Mouse (Mus musculus): ENCODE results near the gene Agap2. TPM values are rescaled to one million over a fixed set of nuclear protein-coding genes. Genes with fewer than 3 reads are reported as not detected.

Gene Agap2
- polyA plus RNA-seq, 1 experiment from 2014 or later: 0.50 TPM

DNA sequence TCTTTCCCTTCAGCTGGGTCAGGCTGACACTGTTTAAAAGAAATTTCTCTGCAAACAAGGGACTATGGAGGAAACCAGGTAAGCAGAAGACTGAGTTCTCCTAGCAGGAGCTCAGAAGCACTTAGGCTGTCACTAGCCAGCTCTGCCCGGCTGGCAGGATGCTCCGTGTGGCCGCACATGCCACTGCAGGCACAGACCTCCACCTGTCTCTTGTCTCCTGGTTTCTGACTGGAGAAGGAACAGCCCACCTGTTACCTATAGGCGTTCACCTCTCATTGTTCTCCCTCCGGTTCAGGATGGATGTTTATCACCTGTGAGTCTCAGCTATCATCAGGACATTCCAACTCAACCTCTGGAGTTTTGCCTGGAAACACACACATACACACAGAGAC, 8.8 kb downstream of the Agap2 start:
- 0 out of 2 replicates have a peak overlapping the region, but pooled peaks have one; percentile 23 for H3K27ac ChIP-seq
- H3K9me3 ChIP-seq: no peaks in the 10 kb centered on the region
- no peak overlapping the region for H3K4me3 ChIP-seq
- H3K36me3 ChIP-seq: no peaks in the 10 kb centered on the region
- H3K27me3 ChIP-seq (ENCODE audit: insufficient read depth, poor library complexity, severe bottlenecking): peaks cover 81% of the 10 kb centered on the region
- DNase-seq (ENCODE audit: low spot score): no peak
- H3K4me1 ChIP-seq: peaks cover 43% of the 10 kb centered on the region
- WGBS: 50% methylated on average over 5 of the region's 5 CpGs

DNA sequence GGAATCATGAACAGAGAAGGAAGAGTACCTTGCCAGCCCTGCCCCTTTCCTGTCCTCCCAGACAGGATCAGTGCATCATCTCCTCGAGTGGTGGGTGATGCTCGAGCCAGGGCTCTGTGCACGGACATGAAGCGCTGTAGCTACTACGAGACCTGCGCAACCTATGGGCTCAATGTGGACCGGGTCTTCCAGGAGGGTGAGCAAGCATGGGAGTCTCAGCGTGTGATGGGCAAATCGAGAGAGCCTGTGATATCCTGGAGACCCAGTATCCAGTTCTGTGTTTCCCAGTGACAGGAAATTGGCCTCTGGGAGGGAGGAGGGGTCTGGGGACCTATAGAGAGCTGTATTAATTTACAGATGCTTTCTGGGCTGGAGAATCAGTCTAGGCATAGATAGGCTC, 10.0 kb downstream of the Agap2 start:
- Histone ChIP-seq H3K27ac (no peak overlapping the region), H3K4me1 (peaks cover 32% of the 10 kb centered on the region), H3K36me3 (no peaks in the 10 kb centered on the region), H3K27me3 (ENCODE audit: insufficient read depth, poor library complexity, severe bottlenecking) (peaks cover 81% of the 10 kb centered on the region), H3K9me3 (no peaks in the 10 kb centered on the region), H3K4me3 (no peak overlapping the region)
- DNase-seq (ENCODE audit: low spot score): no peak
- WGBS: 76% methylated on average over 9 of the region's 9 CpGs

DNA sequence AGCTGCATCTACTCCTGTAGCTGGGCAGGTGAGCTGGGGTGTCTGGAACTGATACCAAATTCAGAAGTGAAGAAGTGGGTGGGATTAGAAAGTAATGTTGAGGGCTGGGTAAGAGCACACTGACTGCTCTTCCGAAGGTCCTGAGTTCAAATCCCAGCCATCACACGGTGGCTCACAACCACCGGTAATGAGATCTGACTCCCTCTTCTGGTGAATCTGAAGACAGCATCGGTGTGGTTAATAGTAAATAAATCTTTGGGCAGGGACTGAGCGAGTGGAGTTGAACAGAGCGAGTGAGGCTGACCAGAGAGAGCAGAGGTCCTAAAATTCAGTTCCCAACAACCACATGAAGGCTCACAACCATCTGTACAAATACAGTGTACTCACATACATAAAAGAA, 10.5 kb downstream of the Agap2 start:
- Histone ChIP-seq H3K27me3 (ENCODE audit: insufficient read depth, poor library complexity, severe bottlenecking) (peaks cover 81% of the 10 kb centered on the region), H3K4me1 (peaks cover 27% of the 10 kb centered on the region), H3K9me3 (no peaks in the 10 kb centered on the region), H3K27ac (no peak overlapping the region), H3K36me3 (no peaks in the 10 kb centered on the region), H3K4me3 (no peak overlapping the region)
- DNase-seq (ENCODE audit: low spot score): no peak
- 61% methylated on average over 6 of the region's 6 CpGs for WGBS

DNA sequence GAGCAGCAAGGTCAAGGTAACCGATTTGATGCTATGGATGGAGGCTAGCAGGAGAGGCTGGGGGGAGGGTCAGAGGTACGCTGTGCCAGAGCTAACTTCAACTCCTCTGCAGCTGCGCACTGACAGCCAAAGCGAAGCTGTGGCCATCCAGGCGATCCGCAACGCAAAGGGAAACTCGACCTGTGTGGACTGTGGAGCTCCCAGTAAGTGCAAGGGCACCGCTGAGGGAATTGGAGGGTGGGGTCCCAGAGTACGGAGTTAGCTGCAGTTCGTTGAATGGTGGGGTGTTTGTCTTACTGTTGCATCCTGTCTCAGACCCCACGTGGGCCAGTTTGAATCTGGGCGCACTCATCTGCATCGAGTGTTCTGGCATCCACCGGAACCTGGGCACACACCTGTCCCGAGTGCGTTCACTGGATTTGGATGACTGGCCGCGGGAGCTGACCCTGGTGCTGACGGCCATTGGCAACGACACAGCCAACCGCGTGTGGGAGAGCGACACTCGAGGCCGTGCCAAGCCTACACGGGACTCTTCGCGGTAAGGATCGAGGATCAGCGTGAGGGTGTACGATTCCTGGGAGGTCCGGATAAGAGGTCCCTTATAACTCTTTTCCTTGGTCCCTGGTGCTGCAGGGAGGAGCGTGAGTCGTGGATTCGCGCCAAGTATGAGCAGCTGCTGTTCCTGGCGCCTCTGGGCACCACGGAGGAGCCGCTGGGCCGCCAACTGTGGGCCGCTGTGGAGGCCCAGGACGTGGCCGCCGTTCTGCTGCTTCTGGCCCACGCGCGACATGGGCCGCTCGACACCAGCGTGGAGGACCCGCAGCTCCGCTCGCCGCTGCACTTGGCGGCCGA, 15.7 kb downstream of the Agap2 start:
- Histone ChIP-seq H3K9me3 (no peaks in the 10 kb centered on the region), H3K27ac (no peak overlapping the region), H3K4me1 (peaks cover 30% of the 10 kb centered on the region), H3K36me3 (peaks cover 3% of the 10 kb centered on the region), H3K4me3 (peak overlapping the region; percentile 39), H3K27me3 (ENCODE audit: insufficient read depth, poor library complexity, severe bottlenecking) (peaks cover 76% of the 10 kb centered on the region)
- no peak for DNase-seq (ENCODE audit: low spot score)
- 9% methylated on average over 57 of the region's 57 CpGs for WGBS

- Histone ChIP-seq H3K27ac (no peak overlapping the region), H3K4me1 (peaks cover 30% of the 10 kb centered on the region), H3K27me3 (ENCODE audit: insufficient read depth, poor library complexity, severe bottlenecking) (peaks cover 76% of the 10 kb centered on the region), H3K9me3 (no peaks in the 10 kb centered on the region), H3K36me3 (peaks cover 13% of the 10 kb centered on the region), H3K4me3 (peak overlapping the region; percentile 39)
- WGBS: 8% methylated on average over 51 of the region's 51 CpGs
- DNase-seq (ENCODE audit: low spot score): no peak
These were observed 16.7 kb downstream of the Agap2 start for GRCm38 (mm10) chr10:127091507-127092396.

DNA sequence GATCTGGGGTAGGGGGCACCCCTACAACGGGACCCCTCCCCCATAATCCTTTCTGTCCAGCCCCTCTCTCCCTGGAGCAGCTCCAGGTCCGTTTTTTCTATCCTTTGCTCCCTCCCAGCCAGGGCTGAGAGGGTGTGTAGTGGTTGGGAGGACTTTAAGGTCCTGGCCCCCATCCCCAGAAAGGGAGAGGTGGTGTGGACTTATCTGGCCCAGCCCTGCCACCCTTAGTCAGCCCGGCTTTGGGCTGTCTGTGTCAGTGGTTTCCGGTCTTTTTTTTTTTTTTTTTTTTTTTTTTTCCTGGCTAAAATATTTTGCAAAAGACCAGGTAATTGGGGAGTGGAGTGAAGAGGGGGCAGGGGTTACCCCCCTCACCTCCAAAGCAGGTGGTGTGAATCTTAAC, 17.7 kb downstream of the Agap2 start:
- DNase-seq (ENCODE audit: low spot score): no peak
- Histone ChIP-seq H3K27me3 (ENCODE audit: insufficient read depth, poor library complexity, severe bottlenecking) (peaks cover 66% of the 10 kb centered on the region), H3K4me1 (peaks cover 30% of the 10 kb centered on the region), H3K9me3 (no peaks in the 10 kb centered on the region), H3K4me3 (no peak overlapping the region), H3K36me3 (peaks cover 20% of the 10 kb centered on the region), H3K27ac (no peak overlapping the region)
- 50% methylated on average over 4 of the region's 4 CpGs for WGBS

- no peak for DNase-seq (ENCODE audit: low spot score)
These were observed 19.3 kb downstream of the Agap2 start for GRCm38 (mm10) chr10:127094382-127094802.

GRCm38 (mm10) chr10:127098514-127098913, 23.4 kb downstream of the Agap2 start:
- 77% methylated on average over 20 of the region's 20 CpGs for WGBS
- peaks cover 45% of the 10 kb centered on the region for H3K36me3 ChIP-seq
- H3K4me1 ChIP-seq: peaks cover 14% of the 10 kb centered on the region
- peaks cover 17% of the 10 kb centered on the region for H3K27me3 ChIP-seq (ENCODE audit: insufficient read depth, poor library complexity, severe bottlenecking)
- no peak for DNase-seq (ENCODE audit: low spot score)
- no peak overlapping the region for H3K4me3 ChIP-seq
- H3K9me3 ChIP-seq: no peaks in the 10 kb centered on the region
- no peak overlapping the region for H3K27ac ChIP-seq

More at GRCm38 (mm10) chr10:127094382-127094802, 19.3 kb downstream of the Agap2 start:
- Histone ChIP-seq H3K9me3 (no peaks in the 10 kb centered on the region), H3K4me3 (no peak overlapping the region), H3K36me3 (peaks cover 37% of the 10 kb centered on the region), H3K27ac (no peak overlapping the region), H3K4me1 (peaks cover 30% of the 10 kb centered on the region), H3K27me3 (ENCODE audit: insufficient read depth, poor library complexity, severe bottlenecking) (peaks cover 58% of the 10 kb centered on the region)
- 55% methylated on average over 7 of the region's 7 CpGs for WGBS

GRCm38 (mm10) chr10:127099191-127099590, 24.1 kb downstream of the Agap2 start:
- H3K27ac ChIP-seq: no peak overlapping the region
- no peaks in the 10 kb centered on the region for H3K9me3 ChIP-seq
- H3K36me3 ChIP-seq: peaks cover 45% of the 10 kb centered on the region
- H3K27me3 ChIP-seq (ENCODE audit: insufficient read depth, poor library complexity, severe bottlenecking): peaks cover 10% of the 10 kb centered on the region
- WGBS: 82% methylated on average over 10 of the region's 10 CpGs
- no peak overlapping the region for H3K4me3 ChIP-seq
- no peak for DNase-seq (ENCODE audit: low spot score)
- H3K4me1 ChIP-seq: peaks cover 13% of the 10 kb centered on the region

GRCm38 (mm10) chr10:127099868-127100267, 24.8 kb downstream of the Agap2 start:
- Histone ChIP-seq H3K27me3 (ENCODE audit: insufficient read depth, poor library complexity, severe bottlenecking) (peaks cover 8% of the 10 kb centered on the region; the same call in 1 of the 2 replicates), H3K4me3 (no peak overlapping the region), H3K9me3 (no peaks in the 10 kb centered on the region), H3K4me1 (peaks cover 6% of the 10 kb centered on the region), H3K36me3 (peaks cover 45% of the 10 kb centered on the region), H3K27ac (no peak overlapping the region)
- DNase-seq (ENCODE audit: low spot score): no peak
- WGBS: 88% methylated on average over 15 of the region's 15 CpGs

DNA sequence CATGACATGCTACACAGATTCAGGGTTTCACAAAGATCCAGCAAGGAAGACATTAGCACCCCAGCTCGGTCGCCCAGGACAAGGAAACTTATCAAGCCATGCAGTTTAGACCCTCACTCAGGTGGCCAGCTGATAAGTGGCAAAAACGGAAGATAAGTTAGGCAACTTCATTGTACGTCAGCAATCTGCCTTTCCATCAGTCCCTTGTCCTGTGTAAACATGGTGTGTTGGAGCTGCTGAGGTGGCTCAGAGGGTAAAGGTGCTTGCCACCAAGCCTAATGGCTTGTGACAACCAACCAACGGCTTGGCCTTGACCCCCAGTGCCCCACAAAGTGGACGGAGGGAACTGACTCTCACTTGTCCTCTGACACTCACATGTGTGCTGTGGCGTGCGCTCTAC, 25.3 kb downstream of the Agap2 start:
- Histone ChIP-seq H3K4me3 (no peak overlapping the region), H3K9me3 (no peaks in the 10 kb centered on the region), H3K27me3 (ENCODE audit: insufficient read depth, poor library complexity, severe bottlenecking) (peaks cover 8% of the 10 kb centered on the region; the same call in 1 of the 2 replicates), H3K4me1 (peaks cover under 1% of the 10 kb centered on the region; the same call in 1 of the 2 replicates), H3K27ac (no peak overlapping the region), H3K36me3 (peaks cover 45% of the 10 kb centered on the region)
- no peak for DNase-seq (ENCODE audit: low spot score)
- 70% methylated on average over 8 of the region's 8 CpGs for WGBS

GRCm38 (mm10) chr10:127101151-127101550, 26.1 kb downstream of the Agap2 start:
- peaks cover 41% of the 10 kb centered on the region for H3K36me3 ChIP-seq
- DNase-seq (ENCODE audit: low spot score): no peak
- 84% methylated on average over 6 of the region's 6 CpGs for WGBS
- H3K27ac ChIP-seq: no peak overlapping the region
- H3K4me3 ChIP-seq: no peak overlapping the region
- H3K4me1 ChIP-seq: no peaks in the 10 kb centered on the region; the same call in 1 of the 2 replicates
- peaks cover 8% of the 10 kb centered on the region; the same call in 1 of the 2 replicates for H3K27me3 ChIP-seq (ENCODE audit: insufficient read depth, poor library complexity, severe bottlenecking)
- H3K9me3 ChIP-seq: no peaks in the 10 kb centered on the region

GRCm38 (mm10) chr10:127103631-127104030, 28.5 kb downstream of the Agap2 start:
- 66% methylated on average over 7 of the region's 7 CpGs for WGBS
- Histone ChIP-seq H3K36me3 (peaks cover 24% of the 10 kb centered on the region), H3K9me3 (no peaks in the 10 kb centered on the region), H3K4me3 (no peak overlapping the region), H3K27ac (no peak overlapping the region), H3K4me1 (no peaks in the 10 kb centered on the region), H3K27me3 (ENCODE audit: insufficient read depth, poor library complexity, severe bottlenecking) (0 out of 2 replicates have a peak, but pooled peaks cover under 1% of the 10 kb centered on the region)
- no peak for DNase-seq (ENCODE audit: low spot score)

Data from heart, embryonic 10.5 days (tissue).